Mouse (Mus musculus): ENCODE data around the gene Tiam1.

GRCm38 (mm10) chr16:89762523-89762922, 381.0 kb downstream of the Tiam1 start:
- no peak for TF ChIP-seq POLR2A (IDR thresholded peaks at IDR 0.05; ENCODE audit: low read depth, low read length)
- no peak for TF ChIP-seq CTCF (IDR thresholded peaks at IDR 0.05; ENCODE audit: extremely low read depth, insufficient read length, insufficient replicate concordance, low read depth, low read length)

Measured in small intestine, adult 2 months (tissue).